Mouse (Mus musculus): Measurements from ENCODE around the gene Vmn1r33. TPM values are rescaled to one million over a fixed set of nuclear protein-coding genes. Genes with fewer than 3 reads are reported as not detected.
"Not testable (repeated sequence)": the region's sequence is repeated elsewhere in the genome, so short reads cannot be mapped to it uniquely, and the experiment has no call there.

Gene Vmn1r33
- 0.07 TPM in 1 of 2 replicates, not detected in the other for polyA plus RNA-seq (2015; fragmentation: Nextera tagmentation; extraction: Ambion mirVana)

DNA sequence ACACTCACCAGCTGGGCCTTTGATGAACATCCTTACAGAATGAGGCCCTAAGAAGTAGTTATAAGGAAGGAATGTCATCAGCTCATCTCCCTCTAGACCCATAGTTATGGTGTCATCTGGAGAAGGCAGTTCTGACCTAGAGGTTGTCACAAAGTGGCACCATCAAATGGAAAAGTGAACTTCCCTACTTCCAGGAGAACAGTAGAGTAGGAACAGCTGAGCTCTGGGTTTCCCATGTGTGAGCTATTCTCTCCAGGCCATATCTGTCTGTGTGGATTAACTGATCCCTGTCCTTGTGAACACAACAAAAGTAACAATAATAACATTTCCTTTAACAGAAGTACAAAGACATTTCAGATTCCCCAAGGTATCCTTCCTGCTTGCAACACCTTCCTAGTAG, at the start of gene Vmn1r33:
Gene Vmn1r33 (minus strand): TSS at position 101 of the 400 bp plus-strand sequence.
- not testable (repeated sequence) for H3K9me3 ChIP-seq (replicated peaks); H3K27me3 ChIP-seq; H3K4me2 ChIP-seq (replicated peaks); H3K4me3 ChIP-seq (replicated peaks); H3K4me1 ChIP-seq; ATAC-seq (ENCODE audit: insufficient number of reproducible peaks, low FRiP score, low TSS enrichment, low read depth); H3K9ac ChIP-seq; H3K36me3 ChIP-seq; H3K27ac ChIP-seq (replicated peaks)

DNA sequence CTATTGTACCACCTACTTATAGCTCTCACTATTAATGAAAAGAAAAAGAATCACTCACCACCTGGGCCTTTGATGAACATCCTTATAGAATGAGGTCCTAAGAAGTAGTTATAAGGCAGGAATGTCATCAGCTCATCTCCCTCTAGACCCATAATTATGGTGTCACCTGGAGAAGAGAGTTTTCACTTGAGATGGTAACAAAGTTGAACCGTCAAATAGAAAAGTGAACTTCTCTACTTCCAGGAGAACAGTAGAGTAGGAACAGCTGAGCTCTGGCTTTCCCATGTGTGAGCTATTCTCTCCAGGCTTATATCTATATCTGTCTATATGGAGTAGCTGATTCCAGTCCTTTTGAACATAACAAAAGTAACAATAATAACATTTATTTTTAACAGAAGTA, 25.7 kb upstream of the Vmn1r33 start, which contains the start of gene Vmn1r34:
Gene Vmn1r34 (minus strand): TSS at position 101 of the 400 bp plus-strand sequence.
- no peaks in the 10 kb centered on the region for H3K27me3 ChIP-seq
- no peaks in the 10 kb centered on the region for H3K9me3 ChIP-seq (replicated peaks)
- H3K27ac ChIP-seq (replicated peaks): no peak within 1 kb of the TSS
- H3K4me3 ChIP-seq (replicated peaks): no peak within 1 kb of the TSS
- H3K4me2 ChIP-seq (replicated peaks): no peak within 1 kb of the TSS
- no peak for ATAC-seq (ENCODE audit: insufficient number of reproducible peaks, low FRiP score, low TSS enrichment, low read depth)
- 73% methylated on average over 1 of the region's 1 CpGs for WGBS
- H3K36me3 ChIP-seq: no peaks in the 10 kb centered on the region
- no peaks in the 10 kb centered on the region for H3K4me1 ChIP-seq
- no peak within 1 kb of the TSS for H3K9ac ChIP-seq

GRCm38 (mm10) chr6:66595804-66596203, 22.3 kb downstream of the Vmn1r33 start:
- Histone ChIP-seq H3K4me2 (replicated peaks) (no peak overlapping the region), H3K9ac (no peak overlapping the region), H3K27ac (replicated peaks) (no peak overlapping the region), H3K27me3 (no peaks in the 10 kb centered on the region), H3K4me3 (replicated peaks) (no peak overlapping the region), H3K4me1 (no peaks in the 10 kb centered on the region), H3K9me3 (replicated peaks) (no peaks in the 10 kb centered on the region), H3K36me3 (no peaks in the 10 kb centered on the region)
- no peak for ATAC-seq (ENCODE audit: insufficient number of reproducible peaks, low FRiP score, low TSS enrichment, low read depth)

Other genes starting within 250 kb of the Vmn1r33 start
- 66.4 and 67.4 TPM in 2 replicates for gene Mad2l1, start 82.9 kb downstream of the Vmn1r33 start, polyA plus RNA-seq (2015; fragmentation: Nextera tagmentation; extraction: Ambion mirVana)
- not detected in 2 replicates for gene Vmn1r32, start 58.2 kb downstream of the Vmn1r33 start, polyA plus RNA-seq (2015; fragmentation: Nextera tagmentation; extraction: Ambion mirVana)
- not detected in 2 replicates for gene Vmn1r34, start 25.6 kb upstream of the Vmn1r33 start, polyA plus RNA-seq (2015; fragmentation: Nextera tagmentation; extraction: Ambion mirVana)
- not detected in 2 replicates for gene Vmn1r35, start 67.6 kb upstream of the Vmn1r33 start, polyA plus RNA-seq (2015; fragmentation: Nextera tagmentation; extraction: Ambion mirVana)
- gene Vmn1r36, start 100.9 kb upstream of the Vmn1r33 start, polyA plus RNA-seq (2015; fragmentation: Nextera tagmentation; extraction: Ambion mirVana): not detected in 2 replicates
- 0.21 TPM in 1 of 2 replicates, not detected in the other for gene Vmn1r37, start 111.1 kb upstream of the Vmn1r33 start, polyA plus RNA-seq (2015; fragmentation: Nextera tagmentation; extraction: Ambion mirVana)
- not detected in 2 replicates for gene Vmn1r38, start 164.3 kb upstream of the Vmn1r33 start, polyA plus RNA-seq (2015; fragmentation: Nextera tagmentation; extraction: Ambion mirVana)
- not detected in 2 replicates for gene Vmn1r39, start 192.3 kb upstream of the Vmn1r33 start, polyA plus RNA-seq (2015; fragmentation: Nextera tagmentation; extraction: Ambion mirVana)